Mouse (Mus musculus) CD8-positive naive resting alpha-beta T cell, adult 2 months (primary cell): ENCODE measurements around the gene Atg101.
A peak's percentile ranks its signal among the peaks of the same experiment; 100 is the strongest.

ENCODE experiments used
- DNase-seq, 2 experiments: peaks; one replicate each; pipeline ENCODE4 v3.0.0; 2022; ENCODE audit warnings: low read depth in 2 of 2, low spot score in 2 of 2

Gene Atg101

GRCm38 (mm10) chr15:101331090-101331489, 47.0 kb downstream of the Atg101 start:
- no peak for DNase-seq

DNA sequence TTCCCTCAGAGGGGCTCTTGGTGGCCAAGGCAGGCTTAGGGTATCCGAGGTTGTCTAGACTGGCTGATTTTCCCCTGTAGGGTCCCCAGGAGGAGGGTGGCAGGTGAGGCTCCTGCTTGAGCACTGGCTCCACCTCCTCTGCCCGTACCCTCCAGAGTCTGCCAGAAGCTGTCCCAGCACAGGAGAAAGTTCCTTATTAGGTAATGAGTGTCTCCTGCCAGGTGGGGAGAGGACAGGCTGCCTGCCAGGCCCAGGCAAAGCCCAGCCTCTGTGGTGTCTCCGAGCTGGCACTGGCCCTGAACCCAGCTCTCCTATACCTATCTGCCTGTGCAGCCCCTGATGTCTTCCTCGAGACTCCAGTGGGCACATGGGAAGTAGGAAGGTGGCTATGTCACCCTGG, 48.3 kb downstream of the Atg101 start:
- no peak for DNase-seq

- no peak for DNase-seq
Observed at GRCm38 (mm10) chr15:101333165-101333564, 49.1 kb downstream of the Atg101 start.

GRCm38 (mm10) chr15:101333648-101334047, 49.6 kb downstream of the Atg101 start:
- no peak for DNase-seq

DNA sequence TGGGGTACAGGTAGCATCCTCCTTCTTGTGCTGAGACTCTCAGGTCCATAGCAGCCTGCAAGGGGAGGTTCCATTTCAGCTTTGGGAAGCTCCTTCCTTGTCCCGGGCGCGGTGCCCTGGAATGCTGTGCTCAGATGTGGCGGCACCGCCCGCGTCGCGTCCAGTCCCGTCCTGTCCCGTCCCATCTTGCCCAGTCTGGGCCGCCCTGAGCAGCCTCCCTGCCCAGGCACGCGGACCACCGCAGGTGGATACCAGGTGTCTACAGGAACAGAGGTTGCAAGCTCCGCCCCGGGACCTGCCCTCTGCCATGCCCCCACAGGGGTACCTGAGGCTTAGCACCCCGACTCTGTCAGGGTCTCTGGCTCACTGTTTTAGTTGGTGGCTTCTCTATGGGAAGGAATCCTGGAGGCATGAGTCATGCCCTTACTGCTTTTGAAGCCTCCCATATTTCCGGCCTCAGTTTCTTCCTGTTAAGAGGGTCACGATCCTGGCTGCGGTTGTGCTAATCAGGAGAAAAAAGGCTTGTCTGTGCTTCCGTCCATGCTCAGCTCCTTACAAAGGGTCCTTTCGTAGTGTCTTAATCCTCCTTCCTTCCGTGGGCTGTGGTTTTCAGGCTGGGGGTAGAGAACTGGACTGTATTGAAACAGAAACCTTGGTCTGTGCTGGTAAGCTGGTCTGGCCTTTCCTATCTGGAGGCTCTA, 52.6 kb downstream of the Atg101 start:
- no peak for DNase-seq

DNA sequence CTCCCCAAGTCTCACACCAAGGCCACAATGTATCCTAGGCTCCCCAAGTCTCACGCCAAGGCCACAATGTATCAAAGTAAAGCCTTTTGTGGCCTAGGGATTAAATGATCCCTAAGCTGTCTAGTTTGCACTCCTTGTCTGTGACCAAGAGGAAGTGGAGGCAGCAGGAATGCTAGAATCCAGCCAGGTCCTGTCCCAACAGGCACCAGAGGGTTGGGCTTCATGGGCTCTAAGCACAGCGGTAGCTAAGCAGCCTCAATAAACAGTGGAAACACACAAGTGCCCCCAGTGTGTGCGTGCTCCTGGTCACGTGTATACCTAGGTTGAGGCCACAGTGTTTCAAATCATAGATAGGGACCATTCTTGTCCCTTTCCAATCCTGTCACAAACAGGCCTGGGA, 54.3 kb downstream of the Atg101 start:
- DNase-seq: no peak

DNA sequence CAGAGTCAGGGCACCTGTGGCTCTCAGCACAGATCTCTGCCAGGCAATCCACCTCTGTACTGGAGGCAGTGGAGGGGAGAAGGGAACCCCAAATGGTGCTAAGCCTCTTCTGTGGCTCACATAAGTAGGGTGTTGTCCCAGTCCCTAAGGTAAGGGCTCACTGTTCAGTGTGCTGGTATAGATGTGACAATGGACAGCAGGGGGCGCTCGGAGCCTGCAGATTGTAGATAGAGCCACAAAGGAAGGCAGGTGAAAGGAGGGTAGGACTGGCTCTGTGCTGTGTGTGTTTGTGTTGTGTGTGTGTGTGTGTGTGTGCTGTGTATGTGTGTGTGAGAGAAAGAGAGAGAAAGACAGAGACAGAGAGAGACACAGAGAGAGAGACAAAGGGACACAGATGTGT, 55.5 kb downstream of the Atg101 start:
- DNase-seq: peak; percentile 47 to 64
